Mouse (Mus musculus): Measurements from ENCODE around the gene Gng7. TPM values are rescaled to one million over a fixed set of nuclear protein-coding genes. Genes with fewer than 3 reads are reported as not detected.

Gene Gng7
- polyA plus RNA-seq, 1 experiment = 1.9 TPM

DNA sequence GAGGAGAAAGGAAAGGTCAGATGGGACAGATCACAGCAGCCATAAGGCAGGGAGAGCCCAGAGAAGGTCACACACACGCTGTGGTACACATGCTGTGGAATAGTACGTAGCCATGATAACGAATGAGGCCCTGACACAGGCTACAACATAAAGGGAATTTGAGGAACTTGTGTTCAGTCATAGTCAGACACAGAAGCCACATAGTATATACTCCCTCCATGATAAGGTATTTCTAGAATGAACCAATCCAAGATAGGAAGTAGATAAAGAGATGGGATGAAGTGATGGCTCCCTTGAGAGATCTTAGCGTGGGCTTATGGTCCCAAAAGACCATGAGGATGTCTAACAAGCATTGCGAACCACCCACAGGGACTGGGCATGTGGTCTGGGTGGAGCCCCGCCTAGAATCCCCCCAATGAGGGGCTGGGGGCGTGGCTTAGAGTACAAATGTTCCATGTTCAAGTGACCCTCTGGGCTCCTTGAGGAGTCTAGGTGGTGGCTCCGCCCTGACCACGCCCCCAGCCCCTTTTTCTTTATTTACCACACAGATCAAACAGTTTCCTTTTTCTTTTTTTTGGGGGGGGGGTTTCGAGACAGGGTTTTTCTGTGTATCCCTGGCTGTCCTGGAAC lies 62.9 kb downstream of the Gng7 start:
- Histone ChIP-seq H3K27ac (ENCODE audit: insufficient read depth, low read depth, low read length) (no peak overlapping the region), H3K36me3 (ENCODE audit: control insufficient read depth, insufficient read depth, low read length) (no peaks in the 10 kb centered on the region), H3K4me3 (ENCODE audit: insufficient read depth, low read depth, low read length) (no peak overlapping the region), H3K27me3 (replicated peaks; ENCODE audit: control insufficient read depth, insufficient read depth, low read length) (no peaks in the 10 kb centered on the region), H3K4me1 (ENCODE audit: control insufficient read depth, insufficient read depth, low read length) (no peaks in the 10 kb centered on the region)
- DNase-seq = no peak
- WGBS = 84% methylated on average over 10 of the region's 10 CpGs
- TF ChIP-seq CTCF (conservative IDR thresholded peaks at IDR 0.05; ENCODE audit: insufficient read depth, insufficient read length, low read depth, low read length) (no peak), POLR2A (IDR thresholded peaks at IDR 0.05; ENCODE audit: low read depth, low read length) (no peak)

DNA sequence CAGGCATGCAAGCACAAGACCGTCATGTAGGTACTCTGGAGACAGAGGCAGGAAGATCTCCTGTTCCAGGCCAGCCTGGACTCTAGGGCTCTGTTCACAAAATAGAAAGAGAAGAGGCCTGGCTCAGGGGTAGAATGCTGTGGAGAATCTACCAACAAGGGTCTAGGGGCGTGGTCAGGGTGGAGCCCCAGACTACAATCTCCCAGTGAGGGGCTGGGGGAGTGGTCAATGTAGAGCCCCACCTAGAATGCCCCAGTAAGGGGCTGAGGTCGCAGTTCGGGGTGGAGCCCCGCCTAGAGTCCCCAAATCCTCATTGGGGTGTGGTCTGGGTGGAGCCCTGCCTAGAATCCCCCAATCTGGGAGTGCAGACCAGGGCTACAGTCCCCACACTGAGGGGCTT lies 64.4 kb downstream of the Gng7 start:
- no peak for TF ChIP-seq POLR2A (IDR thresholded peaks at IDR 0.05; ENCODE audit: low read depth, low read length)
- no peak for TF ChIP-seq CTCF (conservative IDR thresholded peaks at IDR 0.05; ENCODE audit: insufficient read depth, insufficient read length, low read depth, low read length)
- H3K4me1 ChIP-seq (ENCODE audit: control insufficient read depth, insufficient read depth, low read length) = no peaks in the 10 kb centered on the region
- WGBS = 70% methylated on average over 5 of the region's 5 CpGs
- H3K36me3 ChIP-seq (ENCODE audit: control insufficient read depth, insufficient read depth, low read length) = no peaks in the 10 kb centered on the region
- H3K27me3 ChIP-seq (replicated peaks; ENCODE audit: control insufficient read depth, insufficient read depth, low read length) = no peaks in the 10 kb centered on the region
- H3K4me3 ChIP-seq (ENCODE audit: insufficient read depth, low read depth, low read length) = no peak overlapping the region
- no peak overlapping the region for H3K27ac ChIP-seq (ENCODE audit: insufficient read depth, low read depth, low read length)
- DNase-seq = no peak

DNA sequence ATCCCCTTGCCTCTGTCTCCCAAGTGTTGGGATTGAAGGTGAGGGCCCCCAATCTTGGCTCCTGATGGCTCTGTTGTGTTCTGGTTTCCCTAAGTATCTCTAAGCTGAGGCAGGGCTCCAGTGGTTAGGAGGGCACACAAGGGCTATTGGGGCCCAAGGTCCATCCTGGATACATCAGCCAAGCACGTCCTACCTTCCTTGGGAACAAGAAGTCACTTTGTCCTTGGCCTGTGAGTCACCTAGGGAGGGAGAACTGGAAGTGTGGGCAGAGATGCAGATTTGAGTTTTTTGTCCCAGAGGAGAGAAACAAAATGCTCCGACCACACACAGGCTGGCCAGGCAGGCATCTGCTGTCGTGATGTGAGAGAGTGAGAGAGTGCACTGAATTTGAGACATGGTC lies 65.7 kb downstream of the Gng7 start:
- 71% methylated on average over 3 of the region's 3 CpGs for WGBS

GRCm38 (mm10) chr10:80948570-80948969 lies 66.2 kb downstream of the Gng7 start:
- Histone ChIP-seq H3K4me1 (ENCODE audit: control insufficient read depth, insufficient read depth, low read length) (no peaks in the 10 kb centered on the region), H3K4me3 (ENCODE audit: insufficient read depth, low read depth, low read length) (no peak overlapping the region), H3K36me3 (ENCODE audit: control insufficient read depth, insufficient read depth, low read length) (no peaks in the 10 kb centered on the region), H3K27ac (ENCODE audit: insufficient read depth, low read depth, low read length) (no peak overlapping the region), H3K27me3 (replicated peaks; ENCODE audit: control insufficient read depth, insufficient read depth, low read length) (no peaks in the 10 kb centered on the region)
- no peak for TF ChIP-seq POLR2A (IDR thresholded peaks at IDR 0.05; ENCODE audit: low read depth, low read length)
- TF ChIP-seq CTCF (conservative IDR thresholded peaks at IDR 0.05; ENCODE audit: insufficient read depth, insufficient read length, low read depth, low read length) = no peak
- WGBS = 19% methylated on average over 6 of the region's 6 CpGs
- DNase-seq = peak; percentile 64

More for the DNA sequence above, 65.7 kb downstream of the Gng7 start:
- TF ChIP-seq POLR2A (IDR thresholded peaks at IDR 0.05; ENCODE audit: low read depth, low read length) (no peak), CTCF (conservative IDR thresholded peaks at IDR 0.05; ENCODE audit: insufficient read depth, insufficient read length, low read depth, low read length) (no peak)
- Histone ChIP-seq H3K27ac (ENCODE audit: insufficient read depth, low read depth, low read length) (no peak overlapping the region), H3K4me1 (ENCODE audit: control insufficient read depth, insufficient read depth, low read length) (no peaks in the 10 kb centered on the region), H3K36me3 (ENCODE audit: control insufficient read depth, insufficient read depth, low read length) (no peaks in the 10 kb centered on the region), H3K27me3 (replicated peaks; ENCODE audit: control insufficient read depth, insufficient read depth, low read length) (no peaks in the 10 kb centered on the region), H3K4me3 (ENCODE audit: insufficient read depth, low read depth, low read length) (no peak overlapping the region)
- no peak for DNase-seq

DNA sequence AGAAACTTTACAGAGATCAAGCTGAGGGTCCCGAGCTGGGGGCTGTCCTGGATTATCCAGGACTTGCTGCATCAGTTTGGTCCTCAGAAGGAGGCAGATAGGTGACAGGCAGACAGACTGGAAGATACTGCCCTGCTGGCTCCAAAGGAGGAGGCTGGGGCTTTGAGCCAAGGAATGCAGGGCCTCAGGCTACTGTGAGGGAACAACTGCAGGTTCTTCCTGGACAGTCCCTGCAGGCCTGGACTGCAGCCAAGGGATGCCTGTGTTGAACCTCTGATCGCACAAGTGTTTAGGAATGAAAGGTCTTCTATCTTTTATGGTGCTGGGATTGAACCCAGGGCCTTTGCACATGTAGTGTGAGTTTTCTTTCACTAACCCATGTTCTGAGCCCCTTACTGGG lies 66.9 kb downstream of the Gng7 start:
- H3K36me3 ChIP-seq (ENCODE audit: control insufficient read depth, insufficient read depth, low read length) = no peaks in the 10 kb centered on the region
- no peaks in the 10 kb centered on the region for H3K4me1 ChIP-seq (ENCODE audit: control insufficient read depth, insufficient read depth, low read length)
- DNase-seq = peak; percentile 83
- TF ChIP-seq CTCF (conservative IDR thresholded peaks at IDR 0.05; ENCODE audit: insufficient read depth, insufficient read length, low read depth, low read length) (no peak), POLR2A (IDR thresholded peaks at IDR 0.05; ENCODE audit: low read depth, low read length) (no peak)
- WGBS = 36% methylated on average over 2 of the region's 2 CpGs
- no peaks in the 10 kb centered on the region for H3K27me3 ChIP-seq (replicated peaks; ENCODE audit: control insufficient read depth, insufficient read depth, low read length)
- H3K4me3 ChIP-seq (ENCODE audit: insufficient read depth, low read depth, low read length) = no peak overlapping the region
- H3K27ac ChIP-seq (ENCODE audit: insufficient read depth, low read depth, low read length) = no peak overlapping the region

DNA sequence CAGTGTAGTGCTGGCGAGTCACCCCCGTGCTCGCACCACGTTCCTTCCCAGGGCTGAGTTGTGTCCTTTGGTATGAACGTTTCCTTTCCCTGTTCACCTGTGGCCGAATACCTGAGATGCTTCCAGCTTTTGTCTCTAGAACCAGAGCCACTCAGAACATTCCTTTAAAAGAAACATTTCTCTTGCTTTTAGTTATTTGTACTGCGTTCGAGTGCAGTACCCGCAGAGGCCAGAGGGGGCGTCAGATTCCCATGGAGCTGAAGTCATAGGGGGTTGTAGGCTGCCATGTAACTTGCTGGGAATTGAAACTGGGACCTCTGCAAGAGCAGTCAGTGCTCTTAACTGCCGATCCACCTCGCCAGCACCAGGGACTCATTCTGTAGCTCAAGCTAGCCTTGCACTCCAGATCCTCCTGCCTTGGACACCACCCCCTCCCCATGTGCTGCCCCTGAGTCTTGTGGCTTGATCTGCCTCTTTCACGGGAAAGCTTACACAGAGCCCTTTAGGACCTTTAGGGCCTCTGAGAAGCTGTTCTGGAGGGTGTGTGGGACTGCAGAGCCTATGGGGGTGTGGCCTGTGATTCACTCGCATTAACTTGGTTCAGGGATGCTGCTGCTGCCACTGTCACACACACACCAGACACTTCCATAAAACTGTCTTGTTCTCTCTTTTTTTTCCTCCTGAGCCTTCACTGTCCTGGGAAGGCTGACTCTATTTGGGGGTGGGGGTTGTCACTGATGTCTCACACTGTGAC lies 67.9 kb downstream of the Gng7 start:
- WGBS = 72% methylated on average over 14 of the region's 14 CpGs
- H3K27ac ChIP-seq (ENCODE audit: insufficient read depth, low read depth, low read length) = no peak overlapping the region

GRCm38 (mm10) chr10:80944231-80944630 lies 70.5 kb downstream of the Gng7 start:
- peaks cover 18% of the 10 kb centered on the region for H3K4me1 ChIP-seq (ENCODE audit: control insufficient read depth, insufficient read depth, low read length)
- no peak for TF ChIP-seq CTCF (conservative IDR thresholded peaks at IDR 0.05; ENCODE audit: insufficient read depth, insufficient read length, low read depth, low read length)
- TF ChIP-seq POLR2A (IDR thresholded peaks at IDR 0.05; ENCODE audit: low read depth, low read length) = no peak
- WGBS = 87% methylated on average over 5 of the region's 5 CpGs
- no peak for DNase-seq
- H3K4me3 ChIP-seq (ENCODE audit: insufficient read depth, low read depth, low read length) = no peak overlapping the region
- no peaks in the 10 kb centered on the region for H3K36me3 ChIP-seq (ENCODE audit: control insufficient read depth, insufficient read depth, low read length)
- no peaks in the 10 kb centered on the region for H3K27me3 ChIP-seq (replicated peaks; ENCODE audit: control insufficient read depth, insufficient read depth, low read length)
- H3K27ac ChIP-seq (ENCODE audit: insufficient read depth, low read depth, low read length) = no peak overlapping the region

More for the DNA sequence above, 67.9 kb downstream of the Gng7 start:
- TF ChIP-seq POLR2A (IDR thresholded peaks at IDR 0.05; ENCODE audit: low read depth, low read length) (no peak), CTCF (conservative IDR thresholded peaks at IDR 0.05; ENCODE audit: insufficient read depth, insufficient read length, low read depth, low read length) (peak; percentile 28; the same call in 1 of the 2 replicates)
- Histone ChIP-seq H3K4me3 (ENCODE audit: insufficient read depth, low read depth, low read length) (no peak overlapping the region), H3K27me3 (replicated peaks; ENCODE audit: control insufficient read depth, insufficient read depth, low read length) (no peaks in the 10 kb centered on the region), H3K4me1 (ENCODE audit: control insufficient read depth, insufficient read depth, low read length) (no peaks in the 10 kb centered on the region), H3K36me3 (ENCODE audit: control insufficient read depth, insufficient read depth, low read length) (no peaks in the 10 kb centered on the region)
- no peak for DNase-seq

All from kidney, adult 2 months (tissue).